Mouse (Mus musculus) heart, embryonic 15.5 days (tissue): Measurements from ENCODE around the gene Trf. TPM values are rescaled to one million over a fixed set of nuclear protein-coding genes. Genes with fewer than 3 reads are reported as not detected.

Experiments used
- ATAC-seq: fragments of 200-750 bp; cut with Nextera tagmentation; replicated peaks from 2 replicates; pipeline ENCODE4 v1.8.0; 2017; ENCODE audit warnings: low read depth, moderate TSS enrichment; ENCODE audit not compliant: insufficient number of reproducible peaks, insufficient read depth, low FRiP score
- H3K27ac ChIP-seq: fragments of 300-500 bp; sonication (generic); 2 replicates; pipeline ENCODE4 v1.5.1; 2015; ENCODE audit warnings: mild to moderate bottlenecking, inconsistent platforms
- H3K27me3 ChIP-seq: fragments of 300-500 bp; sonication (generic); 2 replicates; pipeline ENCODE4 v1.6.1; 2015; ENCODE audit warnings: inconsistent platforms
- H3K36me3 ChIP-seq: fragments of 300-500 bp; sonication (generic); 2 replicates; pipeline ENCODE4 v1.6.1; 2015; ENCODE audit warnings: mild to moderate bottlenecking, inconsistent platforms
- H3K4me1 ChIP-seq: fragments of 300-500 bp; sonication (generic); replicated peaks from 2 replicates; pipeline ENCODE4 v1.6.1; 2015; ENCODE audit warnings: inconsistent platforms
- H3K4me2 ChIP-seq: fragments of 300-500 bp; sonication (generic); 2 replicates; pipeline ENCODE4 v1.6.1; 2015; ENCODE audit warnings: inconsistent platforms, mild to moderate bottlenecking, moderate library complexity
- H3K4me3 ChIP-seq: fragments of 300-500 bp; sonication (generic); 2 replicates; pipeline ENCODE4 v1.5.1; 2015; ENCODE audit warnings: mild to moderate bottlenecking, inconsistent platforms
- H3K9ac ChIP-seq: fragments of 300-500 bp; sonication (generic); 2 replicates; pipeline ENCODE4 v1.6.1; 2015; ENCODE audit warnings: mild to moderate bottlenecking, inconsistent platforms
- H3K9me3 ChIP-seq: fragments of 300-500 bp; sonication (generic); replicated peaks from 2 replicates; pipeline ENCODE4 v1.6.1; 2016; ENCODE audit warnings: inconsistent platforms
- WGBS: fragments of 180-500 bp; shearing (Covaris S2); methylation state at CpG from one replicate; pipeline ENCODE4 v1.1.7; 2015; ENCODE audit warnings: mixed read lengths; 5-methylcytosine and 5-hydroxymethylcytosine counted together
- polyA plus RNA-seq: library from polyadenylated mRNA; unstranded; fragments of >200 nt; fragmentation: Nextera tagmentation; extraction: Ambion mirVana; gene quantifications from 2 replicates; pipeline ENCODE4 v1.2.1, GENCODE M21; 2015

Gene Trf
- polyA plus RNA-seq, 1 experiment from 2014 or later = 36.7 TPM

- ATAC-seq = no peak
- H3K9me3 ChIP-seq = no peaks in the 10 kb centered on the region
- H3K4me1 ChIP-seq = no peaks in the 10 kb centered on the region
- no peak overlapping the region for H3K4me3 ChIP-seq
- no peaks in the 10 kb centered on the region for H3K36me3 ChIP-seq
- H3K4me2 ChIP-seq = no peak overlapping the region
- H3K27ac ChIP-seq = no peak overlapping the region
- H3K27me3 ChIP-seq = no peaks in the 10 kb centered on the region
- H3K9ac ChIP-seq = no peak overlapping the region
- WGBS = 83% methylated on average over 6 of the region's 6 CpGs
Observed at GRCm38 (mm10) chr9:103239471-103239870, 9.2 kb upstream of the Trf start.

- H3K4me1 ChIP-seq = peaks cover 13% of the 10 kb centered on the region
- H3K9ac ChIP-seq = no peak overlapping the region
- WGBS = 64% methylated on average over 7 of the region's 7 CpGs
- no peaks in the 10 kb centered on the region for H3K9me3 ChIP-seq
- H3K27me3 ChIP-seq = no peaks in the 10 kb centered on the region
- no peak overlapping the region for H3K27ac ChIP-seq
- no peak for ATAC-seq
- H3K4me3 ChIP-seq = no peak overlapping the region
- no peaks in the 10 kb centered on the region for H3K36me3 ChIP-seq
- no peak overlapping the region for H3K4me2 ChIP-seq
Observed at GRCm38 (mm10) chr9:103234565-103235165, 4.4 kb upstream of the Trf start.

- H3K4me2 ChIP-seq = no peak overlapping the region
- WGBS = 52% methylated on average over 7 of the region's 7 CpGs
- peaks cover 13% of the 10 kb centered on the region for H3K4me1 ChIP-seq
- H3K4me3 ChIP-seq = no peak overlapping the region
- no peak for ATAC-seq
- no peak overlapping the region for H3K27ac ChIP-seq
- no peaks in the 10 kb centered on the region for H3K27me3 ChIP-seq
- H3K9ac ChIP-seq = no peak overlapping the region
- no peaks in the 10 kb centered on the region for H3K36me3 ChIP-seq
- H3K9me3 ChIP-seq = no peaks in the 10 kb centered on the region
Observed at GRCm38 (mm10) chr9:103234059-103234458, 3.8 kb upstream of the Trf start.

- no peak overlapping the region for H3K27ac ChIP-seq
- 65% methylated on average over 7 of the region's 7 CpGs for WGBS
Observed at GRCm38 (mm10) chr9:103233006-103233395, 2.8 kb upstream of the Trf start.

GRCm38 (mm10) chr9:103232232-103233005 is 2.2 kb upstream of the Trf start:
- 82% methylated on average over 7 of the region's 7 CpGs for WGBS
- Histone ChIP-seq H3K9ac (no peak overlapping the region), H3K9me3 (no peaks in the 10 kb centered on the region), H3K4me3 (no peak overlapping the region), H3K27ac (no peak overlapping the region), H3K4me1 (peaks cover 13% of the 10 kb centered on the region), H3K4me2 (no peak overlapping the region), H3K36me3 (no peaks in the 10 kb centered on the region), H3K27me3 (no peaks in the 10 kb centered on the region)
- no peak for ATAC-seq

More at GRCm38 (mm10) chr9:103233006-103233395, 2.8 kb upstream of the Trf start:
- Histone ChIP-seq H3K36me3 (no peaks in the 10 kb centered on the region), H3K4me1 (peaks cover 13% of the 10 kb centered on the region), H3K27me3 (no peaks in the 10 kb centered on the region), H3K9me3 (no peaks in the 10 kb centered on the region), H3K4me2 (no peak overlapping the region), H3K4me3 (no peak overlapping the region), H3K9ac (no peak overlapping the region)
- no peak for ATAC-seq

- Histone ChIP-seq H3K36me3 (no peaks in the 10 kb centered on the region), H3K4me1 (peaks cover 13% of the 10 kb centered on the region), H3K9me3 (no peaks in the 10 kb centered on the region), H3K4me3 (no peak overlapping the region), H3K27me3 (no peaks in the 10 kb centered on the region), H3K27ac (no peak overlapping the region), H3K9ac (no peak overlapping the region), H3K4me2 (peak overlapping the region; percentile 60; the same call in 1 of the 2 replicates)
- WGBS = 79% methylated on average over 15 of the region's 15 CpGs
- no peak for ATAC-seq
Observed at GRCm38 (mm10) chr9:103229037-103229867, 992 bp downstream of the Trf start.

GRCm38 (mm10) chr9:103228370-103229003 is 1.8 kb downstream of the Trf start:
- peaks cover 13% of the 10 kb centered on the region for H3K4me1 ChIP-seq
- no peak overlapping the region for H3K27ac ChIP-seq
- 77% methylated on average over 13 of the region's 13 CpGs for WGBS
- H3K9ac ChIP-seq = no peak overlapping the region
- ATAC-seq = no peak
- H3K27me3 ChIP-seq = no peaks in the 10 kb centered on the region
- no peaks in the 10 kb centered on the region for H3K9me3 ChIP-seq
- H3K4me3 ChIP-seq = no peak overlapping the region
- H3K4me2 ChIP-seq = no peak overlapping the region
- H3K36me3 ChIP-seq = no peaks in the 10 kb centered on the region

- no peak for ATAC-seq
- H3K27ac ChIP-seq = no peak overlapping the region
- H3K36me3 ChIP-seq = no peaks in the 10 kb centered on the region
- H3K27me3 ChIP-seq = no peaks in the 10 kb centered on the region
- H3K9ac ChIP-seq = no peak overlapping the region
- H3K4me1 ChIP-seq = peaks cover 11% of the 10 kb centered on the region
- no peaks in the 10 kb centered on the region for H3K9me3 ChIP-seq
- no peak overlapping the region for H3K4me3 ChIP-seq
- no peak overlapping the region for H3K4me2 ChIP-seq
- WGBS = 88% methylated on average over 16 of the region's 16 CpGs
Observed at GRCm38 (mm10) chr9:103227760-103228159, 2.5 kb downstream of the Trf start.

GRCm38 (mm10) chr9:103226806-103227205 is 3.4 kb downstream of the Trf start:
- H3K9ac ChIP-seq = no peak overlapping the region
- H3K4me2 ChIP-seq = no peak overlapping the region
- no peak overlapping the region for H3K27ac ChIP-seq
- no peaks in the 10 kb centered on the region for H3K9me3 ChIP-seq
- no peaks in the 10 kb centered on the region for H3K36me3 ChIP-seq
- ATAC-seq = no peak
- H3K27me3 ChIP-seq = no peaks in the 10 kb centered on the region
- H3K4me1 ChIP-seq = peaks cover 11% of the 10 kb centered on the region
- WGBS = 86% methylated on average over 15 of the region's 15 CpGs
- no peak overlapping the region for H3K4me3 ChIP-seq

GRCm38 (mm10) chr9:103225464-103225863 is 4.8 kb downstream of the Trf start:
- Histone ChIP-seq H3K4me1 (peaks cover 4% of the 10 kb centered on the region), H3K4me2 (no peak overlapping the region), H3K4me3 (no peak overlapping the region), H3K9me3 (no peaks in the 10 kb centered on the region), H3K27ac (no peak overlapping the region), H3K36me3 (no peaks in the 10 kb centered on the region), H3K27me3 (no peaks in the 10 kb centered on the region), H3K9ac (no peak overlapping the region)
- 65% methylated on average over 3 of the region's 3 CpGs for WGBS
- ATAC-seq = no peak

GRCm38 (mm10) chr9:103224721-103225120 is 5.5 kb downstream of the Trf start:
- WGBS = 93% methylated on average over 7 of the region's 7 CpGs
- ATAC-seq = no peak
- no peak overlapping the region for H3K4me2 ChIP-seq
- H3K9ac ChIP-seq = no peak overlapping the region
- H3K36me3 ChIP-seq = no peaks in the 10 kb centered on the region
- H3K4me3 ChIP-seq = no peak overlapping the region
- H3K9me3 ChIP-seq = no peaks in the 10 kb centered on the region
- H3K27me3 ChIP-seq = no peaks in the 10 kb centered on the region
- no peaks in the 10 kb centered on the region for H3K4me1 ChIP-seq
- no peak overlapping the region for H3K27ac ChIP-seq
